Mouse (Mus musculus) liver, embryonic 16.5 days (tissue): ENCODE data around the gene Trem1. TPM values are rescaled to one million over a fixed set of nuclear protein-coding genes. Genes with fewer than 3 reads are reported as not detected.
A peak's percentile ranks its signal among the peaks of the same experiment; 100 is the strongest.

ENCODE experiments used
- ATAC-seq: fragments of 200-750 bp; cut with Nextera tagmentation; 2 replicates; pipeline ENCODE4 v1.8.0; 2017; ENCODE audit warnings: low read depth, mild to moderate bottlenecking, moderate number of reproducible peaks, moderate library complexity
- H3K27ac ChIP-seq: fragments of 300-500 bp; sonication (generic); 2 replicates; pipeline ENCODE4 v1.5.1; 2014; ENCODE audit warnings: mild to moderate bottlenecking, low read length
- H3K27me3 ChIP-seq: fragments of 300-500 bp; sonication (generic); 2 replicates; pipeline ENCODE4 v1.6.1; 2014; ENCODE audit warnings: low read depth, low read length, mixed read lengths; ENCODE audit not compliant: control insufficient read depth, insufficient read depth
- H3K36me3 ChIP-seq: fragments of 300-500 bp; sonication (generic); 2 replicates; pipeline ENCODE4 v1.6.1; 2014; ENCODE audit warnings: mild to moderate bottlenecking; ENCODE audit not compliant: control insufficient read depth, insufficient read depth
- H3K4me1 ChIP-seq: fragments of 300-500 bp; sonication (generic); 2 replicates; pipeline ENCODE4 v1.6.1; 2014; ENCODE audit warnings: low read depth, low read length, mixed read lengths; ENCODE audit not compliant: control insufficient read depth
- H3K4me2 ChIP-seq: fragments of 300-500 bp; sonication (generic); 2 replicates; pipeline ENCODE4 v1.6.1; 2014; ENCODE audit warnings: low read depth, low read length, mixed read lengths
- H3K4me3 ChIP-seq: fragments of 300-500 bp; sonication (generic); 2 replicates; pipeline ENCODE4 v1.5.1; 2014; ENCODE audit warnings: low read depth, mild to moderate bottlenecking, low read length
- H3K9ac ChIP-seq: fragments of 300-500 bp; sonication (generic); 2 replicates; pipeline ENCODE4 v1.6.1; 2014; ENCODE audit warnings: low read depth, low read length
- H3K9me3 ChIP-seq: fragments of 300-500 bp; sonication (generic); replicated peaks from 2 replicates; pipeline ENCODE4 v1.6.1; 2016; ENCODE audit warnings: low read length; ENCODE audit not compliant: control insufficient read depth
- WGBS: fragments of 180-500 bp; shearing (Covaris S2); extraction: QIAGEN DNeasy Blood & Tissue Kit; methylation state at CpG from one replicate; pipeline ENCODE4 v1.1.7; 2014; ENCODE audit not compliant: insufficient replicate concordance; 5-methylcytosine and 5-hydroxymethylcytosine counted together
- polyA plus RNA-seq: library from polyadenylated mRNA; unstranded; fragments of >200 nt; fragmentation: Nextera tagmentation; extraction: Ambion mirVana; gene quantifications from 2 replicates; pipeline ENCODE4 v1.2.1, GENCODE M21; 2015

Gene Trem1
- polyA plus RNA-seq, 1 experiment from 2014 or later: 1.6 TPM

DNA sequence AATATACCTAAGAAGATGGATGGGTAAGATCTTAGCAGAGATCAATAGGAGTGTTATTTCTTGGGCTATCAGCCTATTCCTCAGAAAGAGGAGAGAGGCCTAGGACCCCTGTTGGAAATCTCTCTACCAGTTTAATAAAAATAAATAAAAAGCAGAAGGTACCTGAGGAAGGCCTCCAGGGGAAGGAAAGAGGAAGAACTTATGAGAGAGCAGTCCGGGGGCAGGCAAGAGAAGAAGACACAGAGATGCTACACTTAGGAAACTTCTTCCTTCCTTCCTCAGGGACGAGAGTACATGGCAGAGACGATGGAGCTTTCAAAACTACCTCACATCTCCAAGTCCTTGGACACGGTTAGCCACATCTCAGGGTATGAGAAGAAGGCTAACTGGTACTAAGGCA is 41.5 kb downstream of the Trem1 start:
- no peak for ATAC-seq
- H3K36me3 ChIP-seq: no peaks in the 10 kb centered on the region
- peak overlapping the region; percentile 15; the same call in 1 of the 2 replicates for H3K9ac ChIP-seq
- H3K27me3 ChIP-seq: no peaks in the 10 kb centered on the region
- 40% methylated on average over 4 of the region's 4 CpGs for WGBS
- no peaks in the 10 kb centered on the region for H3K9me3 ChIP-seq
- no peak overlapping the region for H3K4me2 ChIP-seq
- H3K27ac ChIP-seq: peak overlapping the region; percentile 70
- peaks cover 59% of the 10 kb centered on the region for H3K4me1 ChIP-seq
- H3K4me3 ChIP-seq: no peak overlapping the region

GRCm38 (mm10) chr17:48274885-48275284 is 42.3 kb downstream of the Trem1 start:
- Histone ChIP-seq H3K36me3 (no peaks in the 10 kb centered on the region), H3K9ac (no peak overlapping the region), H3K4me1 (peaks cover 60% of the 10 kb centered on the region), H3K4me3 (no peak overlapping the region), H3K9me3 (no peaks in the 10 kb centered on the region), H3K27me3 (no peaks in the 10 kb centered on the region), H3K27ac (peak overlapping the region; percentile 70), H3K4me2 (no peak overlapping the region)
- no peak for ATAC-seq
- 19% methylated on average over 6 of the region's 6 CpGs for WGBS

GRCm38 (mm10) chr17:48275736-48276135 is 43.2 kb downstream of the Trem1 start:
- Histone ChIP-seq H3K9me3 (no peaks in the 10 kb centered on the region), H3K4me2 (no peak overlapping the region), H3K36me3 (no peaks in the 10 kb centered on the region), H3K27ac (no peak overlapping the region), H3K4me3 (no peak overlapping the region), H3K9ac (no peak overlapping the region), H3K27me3 (no peaks in the 10 kb centered on the region), H3K4me1 (peaks cover 54% of the 10 kb centered on the region)
- WGBS: 31% methylated on average over 7 of the region's 7 CpGs
- no peak for ATAC-seq

DNA sequence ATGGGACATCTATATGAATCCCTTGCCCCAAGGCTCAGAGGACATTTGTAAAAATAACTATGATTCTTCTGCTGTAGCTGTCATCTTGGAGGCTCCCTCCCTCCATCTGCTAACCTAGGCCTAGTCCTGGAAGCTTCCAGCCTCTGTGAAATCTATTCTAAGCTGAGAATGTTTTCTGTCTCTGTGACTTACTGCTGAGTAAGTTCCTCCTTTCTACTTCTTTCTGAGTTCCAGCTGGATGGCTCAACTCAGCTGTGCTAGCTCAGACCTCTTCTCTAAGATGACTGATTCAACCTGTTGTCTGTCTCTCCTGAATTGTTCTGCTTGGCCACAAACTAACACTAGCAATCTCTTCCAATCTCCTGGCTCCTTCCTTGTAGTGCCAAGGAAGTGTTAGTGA is 45.8 kb downstream of the Trem1 start:
- H3K36me3 ChIP-seq: no peaks in the 10 kb centered on the region
- peak overlapping the region; percentile 10; the same call in 1 of the 2 replicates for H3K27ac ChIP-seq
- H3K9ac ChIP-seq: no peak overlapping the region
- H3K4me1 ChIP-seq: peaks cover 49% of the 10 kb centered on the region
- H3K27me3 ChIP-seq: no peaks in the 10 kb centered on the region
- H3K4me3 ChIP-seq: no peak overlapping the region
- no peaks in the 10 kb centered on the region for H3K9me3 ChIP-seq
- no peak overlapping the region for H3K4me2 ChIP-seq
- no peak for ATAC-seq

- H3K36me3 ChIP-seq: no peaks in the 10 kb centered on the region
- H3K27me3 ChIP-seq: no peaks in the 10 kb centered on the region
- H3K4me2 ChIP-seq: no peak overlapping the region
- no peak overlapping the region for H3K9ac ChIP-seq
- peaks cover 43% of the 10 kb centered on the region for H3K4me1 ChIP-seq
- no peak for ATAC-seq
- no peak overlapping the region; the same call in 1 of the 2 replicates for H3K27ac ChIP-seq
- 47% methylated on average over 4 of the region's 4 CpGs for WGBS
- H3K9me3 ChIP-seq: no peaks in the 10 kb centered on the region
- no peak overlapping the region for H3K4me3 ChIP-seq
Observed at GRCm38 (mm10) chr17:48279002-48279401, 46.4 kb downstream of the Trem1 start.

GRCm38 (mm10) chr17:48280943-48281738 is 48.6 kb downstream of the Trem1 start:
- WGBS: 21% methylated on average over 18 of the region's 18 CpGs

GRCm38 (mm10) chr17:48281739-48282085 is 49.1 kb downstream of the Trem1 start:
- no peaks in the 10 kb centered on the region for H3K9me3 ChIP-seq
- H3K27ac ChIP-seq: 0 out of 2 replicates have a peak overlapping the region, but pooled peaks have one; percentile 30
- H3K27me3 ChIP-seq: no peaks in the 10 kb centered on the region
- 10% methylated on average over 3 of the region's 3 CpGs for WGBS
- peak overlapping the region; percentile 64 for H3K9ac ChIP-seq
- H3K4me1 ChIP-seq: peaks cover 23% of the 10 kb centered on the region
- H3K36me3 ChIP-seq: no peaks in the 10 kb centered on the region
- peak overlapping the region; percentile 66 for H3K4me2 ChIP-seq
- peak overlapping the region; percentile 53 for H3K4me3 ChIP-seq
- peak; percentile 41; the same call in 1 of the 2 replicates for ATAC-seq

More at GRCm38 (mm10) chr17:48280943-48281738, 48.6 kb downstream of the Trem1 start:
- Histone ChIP-seq H3K9me3 (no peaks in the 10 kb centered on the region), H3K27ac (0 out of 2 replicates have a peak overlapping the region, but pooled peaks have one; percentile 30), H3K4me2 (peak overlapping the region; percentile 66), H3K27me3 (no peaks in the 10 kb centered on the region), H3K4me3 (peak overlapping the region; percentile 53), H3K9ac (peak overlapping the region; percentile 64), H3K4me1 (peaks cover 23% of the 10 kb centered on the region), H3K36me3 (no peaks in the 10 kb centered on the region)
- ATAC-seq: peak; percentile 56; the same call in 1 of the 2 replicates

GRCm38 (mm10) chr17:48286765-48287164 is 54.2 kb downstream of the Trem1 start:
- H3K9me3 ChIP-seq: no peaks in the 10 kb centered on the region
- no peaks in the 10 kb centered on the region for H3K36me3 ChIP-seq
- ATAC-seq: no peak
- no peak overlapping the region for H3K27ac ChIP-seq
- H3K4me1 ChIP-seq: peaks cover 11% of the 10 kb centered on the region
- H3K4me3 ChIP-seq: no peak overlapping the region
- WGBS: 43% methylated on average over 1 of the region's 1 CpGs
- H3K27me3 ChIP-seq: no peaks in the 10 kb centered on the region
- H3K4me2 ChIP-seq: no peak overlapping the region
- no peak overlapping the region for H3K9ac ChIP-seq

GRCm38 (mm10) chr17:48287276-48287675 is 54.7 kb downstream of the Trem1 start:
- Histone ChIP-seq H3K4me1 (peaks cover 9% of the 10 kb centered on the region), H3K36me3 (no peaks in the 10 kb centered on the region), H3K9me3 (no peaks in the 10 kb centered on the region), H3K9ac (no peak overlapping the region), H3K27ac (no peak overlapping the region), H3K4me3 (no peak overlapping the region), H3K27me3 (no peaks in the 10 kb centered on the region), H3K4me2 (no peak overlapping the region)
- 44% methylated on average over 2 of the region's 2 CpGs for WGBS
- ATAC-seq: no peak
